Mouse (Mus musculus) ES-E14 (cell line): ENCODE results near the gene Gm17545.

ENCODE experiments used
- CHD2 ChIP-seq: IDR thresholded peaks from 2 replicates; pipeline ENCODE4 v1.6.1; 2014; ENCODE audit warnings: mild to moderate bottlenecking, low read depth, low read length, inconsistent platforms
- HCFC1 ChIP-seq: IDR thresholded peaks from 2 replicates; pipeline ENCODE4 v1.6.1; 2012; ENCODE audit warnings: low read length, inconsistent platforms, borderline replicate concordance; ENCODE audit not compliant: insufficient read depth
- MAFK ChIP-seq: IDR thresholded peaks from 2 replicates; pipeline ENCODE4 v1.6.1; 2014; ENCODE audit warnings: mild to moderate bottlenecking, low read depth, low read length, inconsistent platforms; ENCODE audit not compliant: insufficient read depth
- ZC3H11A ChIP-seq: IDR thresholded peaks from 2 replicates; pipeline ENCODE4 v1.6.1; 2012; ENCODE audit warnings: low read depth, mild to moderate bottlenecking, inconsistent platforms, low read length, borderline replicate concordance
- ZNF384 ChIP-seq: IDR thresholded peaks from 2 replicates; pipeline ENCODE4 v1.6.1; 2012; ENCODE audit warnings: low read depth, low read length, inconsistent platforms

DNA sequence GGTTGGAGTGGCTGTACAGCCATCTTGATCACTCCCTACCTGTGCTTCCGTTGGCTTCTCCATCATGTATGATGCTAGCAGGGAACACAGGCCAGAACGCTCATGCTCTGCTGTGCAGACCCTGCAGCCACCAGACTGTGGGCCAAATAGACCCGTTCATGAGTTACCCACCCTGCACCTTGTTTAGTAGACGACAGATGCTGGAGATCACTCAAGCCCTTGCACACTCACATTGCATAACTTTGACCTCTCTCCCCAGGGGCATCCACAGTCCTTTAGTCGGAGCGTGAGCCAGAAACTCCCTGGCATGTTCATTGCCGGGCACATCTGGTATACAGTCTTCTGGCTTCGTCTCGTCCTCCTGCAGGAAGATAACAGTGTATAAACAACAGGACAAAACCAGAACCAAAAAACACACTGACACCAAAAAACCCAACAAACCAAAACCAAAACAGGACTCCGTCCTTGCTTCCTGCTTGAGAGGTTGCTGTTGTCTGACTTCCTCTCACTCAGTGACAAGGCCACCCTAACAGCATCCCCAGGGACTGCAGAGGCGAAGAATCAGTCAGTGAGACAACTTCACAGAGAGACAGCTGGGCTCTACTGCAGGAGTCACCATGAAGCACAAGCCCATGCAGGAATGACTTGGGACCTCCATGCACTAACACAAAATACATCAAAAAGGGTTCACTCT is 3.2 kb downstream of the Gm17545 start:
- TF ChIP-seq CHD2, result no peak
- TF ChIP-seq ZNF384, result no peak
- TF ChIP-seq ZC3H11A, result no peak
- TF ChIP-seq MAFK, result no peak
- TF ChIP-seq HCFC1, result no peak
